Mouse (Mus musculus) common myeloid progenitor, adult 5-6 weeks (primary cell): ENCODE measurements around the gene Npnt. TPM values are rescaled to one million over a fixed set of nuclear protein-coding genes. Genes with fewer than 3 reads are reported as not detected.

Source experiments
- ATAC-seq: replicated peaks from 2 replicates; pipeline ENCODE4 v1.8.0; 2016; ENCODE audit warnings: low read depth, mild to moderate bottlenecking, moderate TSS enrichment, inconsistent platforms; ENCODE audit not compliant: poor library complexity, severe bottlenecking
- total RNA-seq: library from RNA; stranded (forward); fragments of 200-1000, 187-1606 nt; gene quantifications from 2 replicates; pipeline ENCODE4 v1.2.3, GENCODE M21; 2017

Npnt gene
- total RNA-seq, 1 experiment from 2014 or later: not detected

- ATAC-seq: no peak
Measured at GRCm38 (mm10) chr3:132894086-132894485, 56.0 kb downstream of the Npnt start.

GRCm38 (mm10) chr3:132893676-132894075 is 56.4 kb downstream of the Npnt start:
- ATAC-seq: no peak

- ATAC-seq: 0 out of 2 replicates have a peak, but pooled peaks have one; percentile 29
Measured at GRCm38 (mm10) chr3:132893044-132893443, 57.0 kb downstream of the Npnt start.

GRCm38 (mm10) chr3:132892481-132892880 is 57.6 kb downstream of the Npnt start:
- ATAC-seq: no peak

GRCm38 (mm10) chr3:132887074-132887848 is 62.8 kb downstream of the Npnt start:
- peak; percentile 75 for ATAC-seq

GRCm38 (mm10) chr3:132886419-132887050 is 63.6 kb downstream of the Npnt start:
- ATAC-seq: peak; percentile 85

GRCm38 (mm10) chr3:132884459-132884858 is 65.6 kb downstream of the Npnt start:
- ATAC-seq: no peak

- ATAC-seq: no peak
Measured at GRCm38 (mm10) chr3:132883256-132883655, 66.8 kb downstream of the Npnt start.

- no peak for ATAC-seq
Measured at GRCm38 (mm10) chr3:132880826-132881225, 69.3 kb downstream of the Npnt start.

GRCm38 (mm10) chr3:132880361-132880760 is 69.7 kb downstream of the Npnt start:
- no peak for ATAC-seq

- ATAC-seq: no peak
Measured at GRCm38 (mm10) chr3:132876933-132877676, 73.0 kb downstream of the Npnt start.

- ATAC-seq: no peak
Measured at GRCm38 (mm10) chr3:132876011-132876708, 73.9 kb downstream of the Npnt start.

GRCm38 (mm10) chr3:132873251-132873650 is 76.8 kb downstream of the Npnt start:
- peak; percentile 31; the same call in 1 of the 2 replicates for ATAC-seq

- ATAC-seq: peak; percentile 78
Measured at GRCm38 (mm10) chr3:132871318-132871904, 78.7 kb downstream of the Npnt start.

GRCm38 (mm10) chr3:132870079-132870478 is 80.0 kb downstream of the Npnt start:
- no peak for ATAC-seq

- no peak for ATAC-seq
Measured at GRCm38 (mm10) chr3:132868838-132869237, 81.3 kb downstream of the Npnt start.

- ATAC-seq: no peak
Measured at GRCm38 (mm10) chr3:132866984-132867383, 83.1 kb downstream of the Npnt start.

- no peak for ATAC-seq
Measured at GRCm38 (mm10) chr3:132865596-132865995, 84.5 kb downstream of the Npnt start.

GRCm38 (mm10) chr3:132864986-132865385 is 85.1 kb downstream of the Npnt start:
- peak; percentile 22; the same call in 1 of the 2 replicates for ATAC-seq
